Mouse (Mus musculus) lung, embryonic 14.5 days (tissue): ENCODE measurements around the gene Cenpe. TPM values are rescaled to one million over a fixed set of nuclear protein-coding genes. Genes with fewer than 3 reads are reported as not detected.

Source experiments
- ATAC-seq: fragments of 200-750 bp; cut with Nextera tagmentation; 2 replicates; pipeline ENCODE4 v1.8.0; 2017; ENCODE audit warnings: mild to moderate bottlenecking, moderate TSS enrichment, moderate library complexity; ENCODE audit not compliant: insufficient read depth
- DNase-seq: peaks from one replicate; pipeline ENCODE4 v3.0.0-alpha.2; 2015
- H3K27ac ChIP-seq: fragments of 300-500 bp; sonication (generic); 2 replicates; pipeline ENCODE4 v1.5.1; 2014; ENCODE audit warnings: low read depth, mild to moderate bottlenecking, moderate library complexity
- H3K27me3 ChIP-seq: fragments of 300-500 bp; sonication (generic); 2 replicates; pipeline ENCODE4 v1.6.1; 2014; ENCODE audit warnings: low read length, control low read depth; ENCODE audit not compliant: insufficient read depth
- H3K36me3 ChIP-seq: fragments of 300-500 bp; sonication (generic); 2 replicates; pipeline ENCODE4 v1.6.1; 2014; ENCODE audit warnings: control low read depth; ENCODE audit not compliant: insufficient read depth
- H3K4me1 ChIP-seq: fragments of 300-500 bp; sonication (generic); 2 replicates; pipeline ENCODE4 v1.6.1; 2014; ENCODE audit warnings: antibody characterized with exemption, control low read depth; ENCODE audit not compliant: insufficient read depth
- H3K4me2 ChIP-seq: fragments of 300-500 bp; sonication (generic); 2 replicates; pipeline ENCODE4 v1.6.1; 2014; ENCODE audit warnings: mild to moderate bottlenecking
- H3K4me3 ChIP-seq: fragments of 300-500 bp; sonication (generic); 2 replicates; pipeline ENCODE4 v1.5.1; 2014; ENCODE audit warnings: low read depth, low read length
- H3K9ac ChIP-seq: fragments of 300-500 bp; sonication (generic); 2 replicates; pipeline ENCODE4 v1.6.1; 2014
- H3K9me3 ChIP-seq: fragments of 300-500 bp; sonication (generic); 2 replicates; pipeline ENCODE4 v1.6.1; 2016; ENCODE audit warnings: low read depth, low read length, control low read depth
- CTCF ChIP-seq: IDR thresholded peaks from 2 replicates; pipeline ENCODE4 v1.5.1; 2016; ENCODE audit warnings: antibody characterized with exemption, low read depth
- WGBS: fragments of 180-500 bp; shearing (Covaris S2); extraction: QIAGEN DNeasy Blood & Tissue Kit; methylation state at CpG from one replicate; pipeline ENCODE4 v1.1.7; 2014; 5-methylcytosine and 5-hydroxymethylcytosine counted together
- polyA plus RNA-seq: library from polyadenylated mRNA; unstranded; fragments of >200 nt; fragmentation: Nextera tagmentation; extraction: Ambion mirVana; gene quantifications from 2 replicates; pipeline ENCODE4 v1.2.1, GENCODE M21; 2014

Gene Cenpe
- polyA plus RNA-seq, 1 experiment from 2014 or later: 43.8 TPM

GRCm38 (mm10) chr3:135280160-135280559 is 67.8 kb downstream of the Cenpe start:
- ATAC-seq (peak; percentile 15; the same call in 1 of the 2 replicates), DNase-seq (no peak)
- Histone ChIP-seq H3K27me3 (no peaks in the 10 kb centered on the region), H3K4me2 (no peak overlapping the region), H3K9ac (no peak overlapping the region; the same call in 1 of the 2 replicates), H3K4me3 (no peak overlapping the region), H3K36me3 (no peaks in the 10 kb centered on the region), H3K27ac (no peak overlapping the region), H3K4me1 (no peaks in the 10 kb centered on the region), H3K9me3 (no peaks in the 10 kb centered on the region)
- no peak for TF ChIP-seq CTCF
- WGBS: 72% methylated on average over 4 of the region's 4 CpGs

- Histone ChIP-seq H3K9me3 (no peaks in the 10 kb centered on the region), H3K9ac (peak within 1 kb of the TSS; percentile 32; the same call in 1 of the 2 replicates), H3K4me3 (peak within 1 kb of the TSS; percentile 13), H3K27ac (no peak within 1 kb of the TSS), H3K36me3 (no peaks in the 10 kb centered on the region), H3K27me3 (no peaks in the 10 kb centered on the region), H3K4me1 (no peaks in the 10 kb centered on the region), H3K4me2 (peak within 1 kb of the TSS; percentile 53)
- DNase-seq: peak; percentile 96
- WGBS: 24% methylated on average over 14 of the region's 14 CpGs
- peak; percentile 73 for ATAC-seq
- peak; percentile 91 for TF ChIP-seq CTCF
Measured at GRCm38 (mm10) chr3:135280669-135281415, 68.5 kb downstream of the Cenpe start, which contains the start of gene Bdh2. Gene Bdh2, plus strand, starts transcription at chr3:135281221.

DNA sequence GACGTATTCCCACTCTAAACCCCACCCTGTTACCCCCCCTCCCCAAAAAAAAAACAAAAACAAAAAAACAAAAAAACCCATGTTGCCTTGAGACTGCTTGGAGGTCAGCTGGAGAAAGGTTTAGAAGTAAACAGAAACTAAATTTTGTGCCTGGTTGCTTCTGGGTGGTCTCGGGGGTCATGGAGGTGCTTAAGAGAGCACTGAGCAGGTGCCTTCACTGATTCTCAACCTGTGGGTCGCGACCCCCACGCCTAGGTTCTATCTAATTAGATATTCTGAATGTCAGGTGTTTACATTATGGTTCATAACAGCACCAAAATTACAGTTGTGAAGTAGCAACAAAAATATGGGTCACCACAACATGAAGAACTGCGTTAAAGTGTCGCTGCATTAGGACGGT is 69.4 kb downstream of the Cenpe start:
- WGBS: 66% methylated on average over 8 of the region's 8 CpGs
- no peaks in the 10 kb centered on the region for H3K4me1 ChIP-seq
- no peak for TF ChIP-seq CTCF
- no peak for DNase-seq
- no peak overlapping the region for H3K4me2 ChIP-seq
- no peaks in the 10 kb centered on the region for H3K27me3 ChIP-seq
- no peak overlapping the region for H3K9ac ChIP-seq
- no peak for ATAC-seq
- no peaks in the 10 kb centered on the region for H3K9me3 ChIP-seq
- H3K27ac ChIP-seq: no peak overlapping the region
- H3K36me3 ChIP-seq: no peaks in the 10 kb centered on the region
- H3K4me3 ChIP-seq: 0 out of 2 replicates have a peak overlapping the region, but pooled peaks have one; percentile 13

DNA sequence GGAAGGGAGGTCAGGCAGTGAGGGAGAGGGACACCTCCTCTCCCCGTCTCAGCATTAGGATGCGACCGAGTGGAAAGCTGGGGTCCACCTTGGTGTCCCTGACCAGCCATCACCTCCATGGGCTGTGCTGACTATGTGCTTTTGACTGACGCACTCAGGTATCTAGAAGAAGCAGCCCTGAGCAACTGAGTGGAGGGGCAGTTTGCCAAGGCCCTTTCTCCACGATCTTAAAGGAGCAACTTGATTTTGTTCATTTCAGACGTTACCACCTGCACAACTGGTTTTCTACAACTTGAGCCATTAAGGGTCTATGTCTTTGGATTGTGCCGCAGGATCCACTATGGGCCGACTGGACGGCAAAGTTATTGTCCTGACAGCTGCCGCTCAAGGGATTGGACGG is 72.9 kb downstream of the Cenpe start:
- Histone ChIP-seq H3K9me3 (no peaks in the 10 kb centered on the region), H3K9ac (no peak overlapping the region), H3K4me1 (no peaks in the 10 kb centered on the region), H3K27me3 (no peaks in the 10 kb centered on the region), H3K36me3 (no peaks in the 10 kb centered on the region), H3K27ac (peak overlapping the region; percentile 50; the same call in 1 of the 2 replicates), H3K4me3 (no peak overlapping the region), H3K4me2 (no peak overlapping the region)
- DNase-seq: peak; percentile 37
- no peak for ATAC-seq
- no peak for TF ChIP-seq CTCF
- WGBS: 73% methylated on average over 11 of the region's 11 CpGs

- no peak for ATAC-seq
- peak; percentile 48 for DNase-seq
- no peaks in the 10 kb centered on the region for H3K36me3 ChIP-seq
- no peaks in the 10 kb centered on the region for H3K27me3 ChIP-seq
- no peak overlapping the region for H3K4me3 ChIP-seq
- H3K9me3 ChIP-seq: no peaks in the 10 kb centered on the region
- 62% methylated on average over 3 of the region's 3 CpGs for WGBS
- no peak overlapping the region for H3K9ac ChIP-seq
- no peaks in the 10 kb centered on the region for H3K4me1 ChIP-seq
- no peak for TF ChIP-seq CTCF
- H3K4me2 ChIP-seq: no peak overlapping the region
- H3K27ac ChIP-seq: no peak overlapping the region
Measured at GRCm38 (mm10) chr3:135285807-135286206, 73.5 kb downstream of the Cenpe start.

- WGBS: 63% methylated on average over 8 of the region's 8 CpGs
- no peak for ATAC-seq
Measured at GRCm38 (mm10) chr3:135288138-135288750, 75.9 kb downstream of the Cenpe start.

GRCm38 (mm10) chr3:135289148-135289547 is 76.8 kb downstream of the Cenpe start:
- Histone ChIP-seq H3K27ac (no peak overlapping the region), H3K27me3 (no peaks in the 10 kb centered on the region), H3K4me1 (no peaks in the 10 kb centered on the region), H3K4me3 (no peak overlapping the region), H3K9me3 (no peaks in the 10 kb centered on the region), H3K36me3 (no peaks in the 10 kb centered on the region), H3K9ac (no peak overlapping the region), H3K4me2 (no peak overlapping the region)
- DNase-seq: no peak
- no peak for TF ChIP-seq CTCF
- ATAC-seq: no peak
- 86% methylated on average over 1 of the region's 1 CpGs for WGBS

More at GRCm38 (mm10) chr3:135288138-135288750, 75.9 kb downstream of the Cenpe start:
- no peak for TF ChIP-seq CTCF
- Histone ChIP-seq H3K27me3 (no peaks in the 10 kb centered on the region), H3K27ac (no peak overlapping the region), H3K36me3 (no peaks in the 10 kb centered on the region), H3K4me2 (no peak overlapping the region), H3K4me3 (no peak overlapping the region), H3K9ac (no peak overlapping the region), H3K9me3 (no peaks in the 10 kb centered on the region), H3K4me1 (no peaks in the 10 kb centered on the region)
- no peak for DNase-seq
